Mouse (Mus musculus): ENCODE data around the gene Coasy.

The Coasy gene

DNA sequence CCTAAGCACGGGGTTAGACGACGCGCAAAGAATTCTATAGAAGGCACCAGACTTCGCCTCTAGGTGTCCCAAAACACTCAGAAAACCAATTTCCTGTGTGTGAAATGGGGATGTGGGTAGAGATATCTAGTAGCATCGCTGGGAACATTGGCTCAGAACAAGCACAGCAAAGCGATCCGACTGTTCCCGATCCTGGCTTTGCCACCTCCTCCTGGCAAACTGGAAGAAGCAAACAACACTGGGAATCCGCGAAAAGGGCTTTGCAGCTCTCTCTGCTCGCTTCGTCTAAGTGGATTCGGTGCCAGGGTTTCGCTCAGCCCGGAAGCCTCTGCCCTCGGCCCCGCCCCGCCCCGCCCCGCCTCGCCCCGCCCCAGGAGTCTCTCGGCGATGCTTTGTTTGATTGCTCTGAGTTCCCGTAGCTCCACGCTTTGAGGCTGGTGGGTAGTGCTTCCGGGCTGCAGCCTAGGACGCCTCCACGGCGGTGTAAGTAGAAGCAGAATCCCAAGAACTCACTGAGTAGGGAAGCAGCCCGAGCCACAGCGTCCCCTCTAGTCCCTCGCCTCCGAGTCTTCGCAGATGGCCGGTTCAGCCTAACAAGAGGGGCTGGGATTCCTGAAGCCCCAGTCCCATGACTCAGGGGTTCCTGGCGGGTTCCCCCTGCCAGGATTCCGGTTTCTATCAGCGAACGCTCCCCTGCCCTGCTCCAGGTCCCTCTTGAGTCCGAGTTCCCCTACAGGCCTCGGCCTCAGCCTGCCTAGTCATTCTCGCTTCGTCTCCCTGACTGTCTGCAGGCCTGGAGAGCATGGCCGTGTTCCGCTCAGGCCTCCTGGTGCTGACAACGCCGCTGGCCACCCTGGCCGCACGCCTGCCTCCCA is at the start of gene Coasy:
Gene Coasy, plus strand, starts transcription at position 358 of the 875 bp plus-strand sequence.
- DNase-seq (ENCODE audit: low spot score in 2 of 2): peak; percentile 79 to 80

DNA sequence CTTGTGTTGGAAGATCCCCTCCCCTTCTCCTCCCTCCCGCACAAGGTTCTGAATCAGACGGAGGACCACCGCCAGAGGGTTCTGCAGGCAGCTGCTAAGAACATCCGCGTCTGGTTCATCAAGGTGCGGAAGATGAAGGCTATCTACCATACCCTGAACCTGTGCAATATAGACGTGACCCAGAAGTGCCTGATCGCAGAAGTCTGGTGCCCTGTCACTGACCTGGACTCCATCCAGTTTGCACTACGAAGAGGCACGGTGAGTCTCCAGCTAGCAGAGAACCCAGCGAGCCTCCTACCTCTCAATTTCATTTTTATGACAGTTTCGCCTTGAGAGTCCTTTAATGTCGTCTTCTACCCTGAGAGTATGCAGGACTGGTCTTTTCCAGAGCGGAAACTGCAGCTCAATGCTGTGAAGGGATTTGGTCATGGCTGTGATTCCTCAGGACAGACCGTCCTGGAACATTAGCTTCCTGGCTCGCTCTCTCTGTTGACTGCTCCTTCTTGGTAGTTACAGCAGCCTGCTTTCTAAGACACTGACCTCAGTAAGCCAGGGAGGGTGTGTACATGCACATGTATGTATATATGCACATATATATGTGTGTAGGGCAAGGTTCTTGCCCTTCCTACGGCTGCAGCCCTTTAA is 48.4 kb upstream of the Coasy start:
- no peak for DNase-seq (ENCODE audit: low spot score in 2 of 2)

DNA sequence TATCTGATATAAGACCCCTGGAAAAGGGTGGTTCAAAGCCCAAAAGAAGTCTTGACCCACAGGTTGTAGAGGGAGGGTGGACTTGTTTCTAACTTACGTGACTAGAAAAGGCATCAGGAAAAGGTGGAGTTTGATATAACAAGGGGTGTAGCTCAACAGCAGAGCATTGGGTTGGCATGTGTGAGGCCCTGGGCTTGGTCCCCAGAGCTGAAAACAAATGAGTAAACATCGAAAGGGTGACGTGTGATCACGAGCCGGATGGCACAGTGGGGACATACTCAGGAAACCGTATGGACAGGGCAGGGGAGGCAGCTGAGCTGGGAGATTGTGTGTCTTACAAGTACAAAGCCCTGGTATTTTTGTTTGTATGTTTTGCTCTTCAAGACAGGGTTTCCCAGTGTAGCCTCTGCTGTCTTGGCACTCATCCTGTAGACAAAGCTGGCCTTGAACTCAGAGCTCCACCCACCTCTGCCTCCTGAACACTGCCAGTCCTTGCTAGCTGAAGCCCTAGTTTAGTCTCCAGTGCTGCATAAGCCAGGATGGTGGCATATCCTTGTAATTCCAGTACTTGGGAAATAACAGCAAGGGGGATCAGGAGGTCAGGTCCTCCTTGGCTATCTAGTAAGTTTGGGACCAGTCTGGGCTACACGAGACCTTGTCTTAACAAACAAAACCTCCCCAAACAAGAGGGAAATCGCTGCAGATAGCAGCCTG is 47.6 kb upstream of the Coasy start:
- no peak for DNase-seq (ENCODE audit: low spot score in 2 of 2)

GRCm38 (mm10) chr11:101035328-101035695 is 47.1 kb upstream of the Coasy start:
- DNase-seq (ENCODE audit: low spot score in 2 of 2): no peak

DNA sequence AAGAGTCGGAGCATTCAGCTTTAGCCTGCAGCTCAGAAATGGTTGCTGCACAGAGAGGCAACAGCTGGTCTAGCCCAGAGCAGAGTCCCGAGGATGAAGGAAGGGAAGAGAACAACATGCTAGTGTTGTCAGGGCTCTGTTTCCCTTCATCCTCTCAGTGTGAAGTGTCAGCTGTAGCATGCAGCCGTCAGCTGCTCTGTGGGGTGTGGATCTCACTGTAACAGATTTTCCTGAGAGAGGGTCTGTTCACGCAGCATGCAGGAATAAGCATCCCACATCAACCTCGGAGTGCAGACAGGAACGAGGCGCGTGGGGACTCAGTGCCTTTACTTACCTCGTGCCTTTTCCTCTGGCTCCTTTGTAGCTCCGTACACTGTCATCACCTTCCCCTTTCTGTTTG is 44.6 kb upstream of the Coasy start:
- no peak for DNase-seq (ENCODE audit: low spot score in 2 of 2)

DNA sequence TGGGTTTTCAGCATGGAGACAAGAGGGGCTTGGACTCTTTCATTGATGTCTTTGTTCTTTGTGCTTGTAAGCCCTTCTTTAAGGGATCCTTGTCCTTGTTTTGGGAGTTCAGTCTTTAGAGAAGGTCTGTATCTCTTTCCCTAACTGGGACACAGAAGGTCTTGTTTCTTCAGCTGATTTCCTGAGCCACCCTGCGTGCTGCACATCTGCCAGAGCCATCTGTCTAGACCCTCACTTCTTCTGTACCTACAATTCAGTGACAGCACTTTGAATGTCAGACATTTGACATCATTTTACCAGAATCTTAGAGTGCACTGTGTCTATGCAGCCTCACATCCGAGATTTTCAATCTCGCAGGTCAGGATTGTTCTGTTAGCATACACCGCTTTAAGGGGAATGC is 36.5 kb upstream of the Coasy start:
- DNase-seq (ENCODE audit: low spot score in 2 of 2): no peak

GRCm38 (mm10) chr11:101046440-101046839 is 35.9 kb upstream of the Coasy start:
- peak in 1 of 2 experiments; percentile 49 for DNase-seq (ENCODE audit: low spot score in 2 of 2)

- DNase-seq (ENCODE audit: low spot score in 2 of 2): no peak
Observed at GRCm38 (mm10) chr11:101047502-101047901, 34.9 kb upstream of the Coasy start.

- DNase-seq (ENCODE audit: low spot score in 2 of 2): no peak
Observed at GRCm38 (mm10) chr11:101050359-101050758, 32.0 kb upstream of the Coasy start.

GRCm38 (mm10) chr11:101051051-101051493 is 31.3 kb upstream of the Coasy start:
- no peak for DNase-seq (ENCODE audit: low spot score in 2 of 2)

DNA sequence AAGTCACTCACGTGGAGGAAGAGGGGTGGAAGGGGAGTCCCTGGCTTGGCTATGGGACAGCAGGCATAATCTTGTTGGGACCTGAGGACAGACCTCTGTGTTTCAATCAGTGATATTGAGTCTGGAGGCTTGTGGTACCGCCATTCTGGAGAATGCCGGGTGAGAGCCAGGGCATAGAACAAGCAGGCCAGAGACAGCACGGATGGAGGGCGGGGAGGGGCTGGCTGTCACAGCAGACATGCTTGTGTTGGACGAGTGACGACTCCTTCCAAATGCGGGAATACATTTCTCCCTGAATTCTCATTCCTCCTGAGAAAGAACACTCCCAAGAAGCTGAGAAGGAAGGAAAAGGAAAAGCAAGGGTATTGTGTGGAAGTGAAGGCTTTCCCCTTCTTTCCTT is 30.7 kb upstream of the Coasy start:
- no peak for DNase-seq (ENCODE audit: low spot score in 2 of 2)

- DNase-seq (ENCODE audit: low spot score in 2 of 2): no peak
Observed at GRCm38 (mm10) chr11:101052751-101053473, 29.5 kb upstream of the Coasy start.

DNA sequence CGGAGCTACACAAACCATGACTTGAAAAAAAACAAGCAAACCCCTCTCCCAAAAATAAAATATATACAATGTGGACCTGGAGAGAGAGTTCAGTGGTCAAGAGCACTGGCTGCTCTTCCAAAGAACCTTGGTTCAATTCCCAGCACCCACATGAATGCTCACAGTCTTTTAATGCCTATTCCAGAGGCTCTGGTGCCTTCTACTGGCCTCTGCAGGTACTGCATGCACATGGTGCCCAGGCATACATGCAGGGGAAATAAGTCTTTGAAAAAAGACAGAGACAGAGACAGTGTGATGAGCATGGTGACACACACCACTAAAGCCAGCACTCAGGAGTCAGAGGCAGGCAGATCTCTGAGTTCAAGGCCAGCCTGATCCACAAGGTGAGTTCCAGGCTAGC is 28.4 kb upstream of the Coasy start:
- no peak for DNase-seq (ENCODE audit: low spot score in 2 of 2)

- DNase-seq (ENCODE audit: low spot score in 2 of 2): no peak
Observed at GRCm38 (mm10) chr11:101055418-101055817, 26.9 kb upstream of the Coasy start.

- no peak for DNase-seq (ENCODE audit: low spot score in 2 of 2)
Observed at GRCm38 (mm10) chr11:101056885-101057284, 25.5 kb upstream of the Coasy start.

DNA sequence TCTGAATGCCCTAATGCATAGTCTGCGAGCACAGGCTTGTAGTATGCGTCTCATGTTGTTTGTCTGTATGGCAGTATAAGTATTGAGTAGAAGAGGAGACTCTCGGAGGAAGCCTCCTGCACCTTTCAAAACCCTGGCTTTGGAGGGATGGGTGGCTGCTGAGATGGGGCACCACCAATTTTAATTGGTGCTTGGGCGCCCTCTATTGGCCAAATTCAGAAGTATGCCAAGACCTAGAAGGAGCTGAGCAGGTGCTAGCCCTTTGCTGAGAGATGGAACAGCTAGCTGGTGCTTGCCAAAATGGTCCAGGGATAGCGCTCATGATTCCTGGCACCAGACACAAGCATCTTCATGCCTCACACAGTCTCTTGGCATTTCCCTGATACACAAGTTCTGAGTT is 24.5 kb upstream of the Coasy start:
- peak; percentile 82 to 95 for DNase-seq (ENCODE audit: low spot score in 2 of 2)

GRCm38 (mm10) chr11:101058726-101059125 is 23.6 kb upstream of the Coasy start:
- DNase-seq (ENCODE audit: low spot score in 2 of 2): no peak

DNA sequence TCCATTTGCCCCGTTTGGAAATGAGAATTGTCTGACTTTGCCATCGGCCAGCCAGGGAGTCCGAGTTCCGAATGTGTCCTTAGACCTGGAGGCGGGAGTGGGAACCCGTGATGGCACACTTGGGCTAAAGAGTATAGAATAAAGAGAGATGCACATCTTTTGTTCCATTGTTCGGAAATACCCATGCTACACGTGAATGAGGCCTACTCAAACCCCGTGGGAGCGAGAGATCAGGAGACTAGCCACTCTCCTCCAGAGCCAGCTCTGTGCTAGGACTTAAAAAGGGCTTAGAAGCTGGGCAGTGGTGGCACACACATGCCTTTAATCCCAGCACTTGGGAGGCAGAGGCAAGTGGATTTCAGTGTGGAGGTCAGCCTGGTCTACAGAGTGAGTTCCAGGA is 22.9 kb upstream of the Coasy start:
- DNase-seq (ENCODE audit: low spot score in 2 of 2): no peak

- no peak for DNase-seq (ENCODE audit: low spot score in 2 of 2)
Observed at GRCm38 (mm10) chr11:101060126-101060525, 22.2 kb upstream of the Coasy start.

DNA sequence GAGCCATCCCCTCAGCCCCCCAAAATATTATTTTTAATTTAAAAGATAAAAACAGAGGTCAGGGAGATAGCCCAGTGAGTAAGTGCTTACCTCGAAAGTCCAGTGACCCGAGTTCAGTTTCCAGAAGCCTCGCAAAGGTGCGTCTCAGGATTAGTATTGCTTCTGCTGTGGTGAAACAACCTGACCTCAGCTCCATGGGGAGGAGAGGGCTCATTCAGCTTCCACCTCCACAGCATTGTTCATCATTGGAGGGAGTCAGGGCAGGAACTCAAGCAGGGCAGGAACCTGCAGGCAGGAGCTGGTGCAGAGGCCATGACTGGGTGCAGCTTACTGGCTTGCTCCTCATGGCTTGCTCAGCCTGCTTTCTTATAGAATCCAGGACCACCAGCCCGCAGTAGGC is 21.3 kb upstream of the Coasy start:
- no peak for DNase-seq (ENCODE audit: low spot score in 2 of 2)

DNA sequence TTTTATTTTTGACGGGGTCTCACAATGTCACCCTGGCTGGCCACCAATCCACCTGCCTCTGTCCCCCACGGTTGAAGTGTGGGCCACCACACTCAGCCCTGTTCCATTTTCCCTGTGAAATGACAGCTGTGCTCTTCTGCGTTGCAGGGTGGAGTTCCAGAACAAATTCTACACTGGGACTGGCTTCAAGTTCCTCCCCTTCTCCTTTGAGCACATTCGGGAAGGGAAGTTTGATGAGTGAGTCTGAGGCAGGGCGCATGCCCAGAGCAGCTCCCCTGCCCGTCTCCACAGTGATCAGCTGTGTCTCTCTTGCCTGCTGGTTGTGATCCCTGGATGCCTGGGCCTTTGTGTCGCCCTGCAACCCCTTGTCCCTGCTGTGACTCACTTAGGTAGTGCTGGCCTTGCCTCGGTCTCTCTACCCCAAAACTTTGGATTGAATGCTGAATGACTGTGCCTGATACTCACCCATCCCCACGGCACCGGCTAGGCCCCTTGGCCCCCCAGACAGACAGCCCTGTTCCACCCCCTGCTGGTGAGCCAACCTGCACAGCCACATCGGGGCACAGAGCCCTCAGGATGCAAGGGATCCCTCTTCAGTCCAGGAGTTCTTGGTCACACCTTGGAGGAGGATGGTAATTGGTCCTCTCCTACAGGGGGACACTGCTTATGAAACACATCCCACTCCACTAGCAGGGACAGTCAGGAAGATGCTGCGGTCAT is 20.0 kb upstream of the Coasy start:
- no peak for DNase-seq (ENCODE audit: low spot score in 2 of 2)
